Mouse (Mus musculus): ENCODE data around the gene Cmtm8. TPM values are rescaled to one million over a fixed set of nuclear protein-coding genes. Genes with fewer than 3 reads are reported as not detected.

The Cmtm8 gene
- polyA plus RNA-seq, 1 experiment = not detected

DNA sequence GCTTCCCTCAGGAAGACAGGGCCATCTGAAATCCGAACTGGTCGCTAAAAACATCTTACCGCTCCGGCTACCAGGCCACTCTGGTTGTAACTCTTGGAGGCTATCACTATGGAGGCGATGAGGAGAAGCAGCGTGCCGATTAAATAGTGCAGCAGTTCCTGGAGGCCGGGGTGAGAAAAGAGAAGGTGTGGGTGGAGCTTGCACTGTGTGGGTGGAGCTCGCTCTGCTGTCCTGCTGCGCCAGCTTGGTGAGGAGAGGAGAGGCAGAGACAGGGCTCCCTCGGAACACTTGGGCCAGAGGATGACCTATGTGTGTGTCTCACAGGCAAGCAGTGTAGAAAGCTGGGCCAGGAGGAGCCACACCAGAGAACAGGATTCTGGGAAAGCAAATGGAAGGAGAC is 82.1 kb downstream of the Cmtm8 start:
- Histone ChIP-seq H3ac (ENCODE audit: control insufficient read depth, insufficient read length, low read depth) (no peak overlapping the region), H3K27me3 (ENCODE audit: control insufficient read depth, insufficient read depth, insufficient read length) (no peaks in the 10 kb centered on the region), H3K79me3 (ENCODE audit: low read depth) (no peaks in the 10 kb centered on the region), H3K79me2 (ENCODE audit: control insufficient read depth, insufficient read depth) (no peaks in the 10 kb centered on the region), H3K4me3 (ENCODE audit: insufficient read depth, poor library complexity, severe bottlenecking) (no peak overlapping the region), H3K36me3 (ENCODE audit: control insufficient read depth, insufficient read depth) (peaks cover 21% of the 10 kb centered on the region)
- TF ChIP-seq USF1 (IDR thresholded peaks at IDR 0.05; ENCODE audit: low read depth) (no peak), CEBPB (IDR thresholded peaks at IDR 0.05; ENCODE audit: low read depth) (no peak), CTCF (IDR thresholded peaks at IDR 0.05; ENCODE audit: control insufficient read depth, insufficient read depth, insufficient read length) (no peak)

DNA sequence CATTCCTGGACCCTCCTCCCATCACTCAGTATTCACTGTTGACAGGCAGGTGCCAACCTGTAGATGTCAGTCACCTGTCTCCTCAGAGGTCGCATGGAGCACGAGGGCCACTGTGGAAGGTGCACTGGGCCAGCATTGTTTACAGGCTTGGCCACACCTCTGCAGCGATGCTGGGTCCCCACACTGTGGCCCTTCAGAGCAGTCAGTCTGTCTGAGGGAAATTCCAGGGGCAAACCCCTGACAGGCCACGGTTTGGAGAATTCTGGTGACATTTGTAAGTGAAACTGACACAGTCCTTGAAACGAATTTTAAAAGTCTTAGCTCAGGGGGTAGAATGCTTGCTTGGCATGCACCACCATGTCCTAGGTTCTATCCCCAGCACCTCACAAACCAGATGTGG is 83.6 kb downstream of the Cmtm8 start:
- Histone ChIP-seq H3K4me3 (ENCODE audit: insufficient read depth, poor library complexity, severe bottlenecking) (no peak overlapping the region), H3ac (ENCODE audit: control insufficient read depth, insufficient read length, low read depth) (no peak overlapping the region), H3K79me2 (ENCODE audit: control insufficient read depth, insufficient read depth) (no peaks in the 10 kb centered on the region), H3K36me3 (ENCODE audit: control insufficient read depth, insufficient read depth) (peaks cover 21% of the 10 kb centered on the region), H3K27me3 (ENCODE audit: control insufficient read depth, insufficient read depth, insufficient read length) (no peaks in the 10 kb centered on the region), H3K79me3 (ENCODE audit: low read depth) (no peaks in the 10 kb centered on the region)
- no peak for TF ChIP-seq MYOD1 (IDR thresholded peaks at IDR 0.05; ENCODE audit: control insufficient read depth, insufficient read length, low read depth)

DNA sequence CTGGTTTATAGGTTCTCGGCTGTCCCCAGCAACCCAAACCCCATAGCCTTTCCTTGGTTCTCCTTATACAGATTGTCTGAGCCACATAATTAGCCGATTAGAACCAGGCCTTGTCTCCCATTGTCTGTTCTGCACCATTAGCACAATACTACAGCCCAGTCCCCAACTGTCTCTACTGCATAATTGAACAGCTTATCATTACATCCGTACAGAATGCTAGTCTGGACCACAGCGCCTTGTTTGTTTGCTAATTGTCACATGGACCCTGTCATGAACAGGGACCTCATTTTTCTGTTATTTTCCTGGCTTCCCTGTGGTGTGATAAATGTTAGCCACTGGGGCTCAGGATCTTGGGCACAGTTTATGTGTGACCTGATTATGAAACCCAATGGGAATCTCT is 84.1 kb downstream of the Cmtm8 start:
- no peak overlapping the region for H3ac ChIP-seq (ENCODE audit: control insufficient read depth, insufficient read length, low read depth)
- no peaks in the 10 kb centered on the region for H3K79me3 ChIP-seq (ENCODE audit: low read depth)
- H3K27me3 ChIP-seq (ENCODE audit: control insufficient read depth, insufficient read depth, insufficient read length) = no peaks in the 10 kb centered on the region
- no peak for TF ChIP-seq MYOG (IDR thresholded peaks at IDR 0.05; ENCODE audit: control insufficient read depth, extremely low read depth, insufficient read length)
- TF ChIP-seq USF1 (IDR thresholded peaks at IDR 0.05; ENCODE audit: low read depth) = no peak
- TF ChIP-seq MAX (IDR thresholded peaks at IDR 0.05) = no peak
- no peak for TF ChIP-seq CTCF (IDR thresholded peaks at IDR 0.05; ENCODE audit: control insufficient read depth, insufficient read depth, insufficient read length)
- TF ChIP-seq FOSL1 (IDR thresholded peaks at IDR 0.05; ENCODE audit: insufficient read depth, low read length, poor library complexity, severe bottlenecking) = no peak
- TF ChIP-seq MYOD1 (IDR thresholded peaks at IDR 0.05; ENCODE audit: control insufficient read depth, insufficient read length, low read depth) = no peak
- TF ChIP-seq CEBPB (IDR thresholded peaks at IDR 0.05; ENCODE audit: low read depth) = no peak
- no peaks in the 10 kb centered on the region for H3K79me2 ChIP-seq (ENCODE audit: control insufficient read depth, insufficient read depth)
- H3K4me3 ChIP-seq (ENCODE audit: insufficient read depth, poor library complexity, severe bottlenecking) = no peak overlapping the region
- peaks cover 21% of the 10 kb centered on the region for H3K36me3 ChIP-seq (ENCODE audit: control insufficient read depth, insufficient read depth)

DNA sequence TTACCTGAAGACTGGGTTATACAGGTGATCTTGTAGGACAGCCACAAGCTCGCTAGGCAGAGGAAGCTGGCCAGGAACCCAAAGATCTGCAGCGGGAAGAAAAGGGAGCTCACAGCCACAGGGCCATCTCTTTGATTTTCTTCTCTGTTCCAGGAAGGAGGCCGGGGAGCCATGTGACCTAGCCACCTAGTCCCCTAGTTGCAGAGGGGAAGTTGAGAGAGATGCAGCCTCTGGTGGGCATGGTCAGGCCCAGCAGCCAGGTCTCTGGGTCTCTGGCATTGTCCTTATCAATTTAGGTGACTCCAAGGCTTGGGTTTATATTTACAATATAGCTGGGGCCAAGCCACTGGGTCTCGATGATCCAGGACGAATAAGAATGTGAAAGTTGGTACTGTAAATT is 85.2 kb downstream of the Cmtm8 start:
- Histone ChIP-seq H3K79me3 (ENCODE audit: low read depth) (no peaks in the 10 kb centered on the region), H3ac (ENCODE audit: control insufficient read depth, insufficient read length, low read depth) (no peak overlapping the region), H3K27me3 (ENCODE audit: control insufficient read depth, insufficient read depth, insufficient read length) (no peaks in the 10 kb centered on the region), H3K4me3 (ENCODE audit: insufficient read depth, poor library complexity, severe bottlenecking) (no peak overlapping the region), H3K36me3 (ENCODE audit: control insufficient read depth, insufficient read depth) (peaks cover 21% of the 10 kb centered on the region), H3K79me2 (ENCODE audit: control insufficient read depth, insufficient read depth) (no peaks in the 10 kb centered on the region)
- TF ChIP-seq MYOG (IDR thresholded peaks at IDR 0.05; ENCODE audit: control insufficient read depth, extremely low read depth, insufficient read length) (no peak), FOSL1 (IDR thresholded peaks at IDR 0.05; ENCODE audit: insufficient read depth, low read length, poor library complexity, severe bottlenecking) (no peak), MAX (IDR thresholded peaks at IDR 0.05) (no peak), CTCF (IDR thresholded peaks at IDR 0.05; ENCODE audit: control insufficient read depth, insufficient read depth, insufficient read length) (no peak), MYOD1 (IDR thresholded peaks at IDR 0.05; ENCODE audit: control insufficient read depth, insufficient read length, low read depth) (no peak), CEBPB (IDR thresholded peaks at IDR 0.05; ENCODE audit: low read depth) (no peak), USF1 (IDR thresholded peaks at IDR 0.05; ENCODE audit: low read depth) (no peak)

DNA sequence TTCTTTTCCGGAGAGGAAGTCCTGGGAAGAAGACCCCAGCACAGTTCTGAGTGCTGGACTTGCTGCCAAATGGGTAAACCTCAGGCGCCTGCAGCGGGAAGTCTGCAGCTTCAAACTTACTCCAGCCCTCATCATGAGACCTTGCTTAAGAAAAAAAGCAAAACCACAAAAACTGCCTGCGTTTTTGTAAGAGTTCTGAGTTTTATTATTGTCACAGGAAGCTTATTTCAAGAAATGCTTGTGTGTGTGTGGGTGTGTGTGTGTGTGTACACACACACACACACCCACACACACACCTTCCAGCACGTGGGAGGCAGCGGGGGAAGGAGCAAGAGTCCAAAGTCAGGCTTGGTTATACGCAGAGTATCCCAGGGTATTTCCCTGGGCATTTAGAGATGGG is 85.7 kb downstream of the Cmtm8 start:
- Histone ChIP-seq H3ac (ENCODE audit: control insufficient read depth, insufficient read length, low read depth) (no peak overlapping the region), H3K79me2 (ENCODE audit: control insufficient read depth, insufficient read depth) (no peaks in the 10 kb centered on the region), H3K4me3 (ENCODE audit: insufficient read depth, poor library complexity, severe bottlenecking) (no peak overlapping the region), H3K36me3 (ENCODE audit: control insufficient read depth, insufficient read depth) (peaks cover 21% of the 10 kb centered on the region), H3K27me3 (ENCODE audit: control insufficient read depth, insufficient read depth, insufficient read length) (no peaks in the 10 kb centered on the region), H3K79me3 (ENCODE audit: low read depth) (no peaks in the 10 kb centered on the region)
- TF ChIP-seq MAX (IDR thresholded peaks at IDR 0.05) = no peak
- TF ChIP-seq CEBPB (IDR thresholded peaks at IDR 0.05; ENCODE audit: low read depth) = no peak
- TF ChIP-seq MYOG (IDR thresholded peaks at IDR 0.05; ENCODE audit: control insufficient read depth, extremely low read depth, insufficient read length) = no peak
- no peak for TF ChIP-seq CTCF (IDR thresholded peaks at IDR 0.05; ENCODE audit: control insufficient read depth, insufficient read depth, insufficient read length)
- TF ChIP-seq MYOD1 (IDR thresholded peaks at IDR 0.05; ENCODE audit: control insufficient read depth, insufficient read length, low read depth) = no peak
- no peak for TF ChIP-seq FOSL1 (IDR thresholded peaks at IDR 0.05; ENCODE audit: insufficient read depth, low read length, poor library complexity, severe bottlenecking)
- no peak for TF ChIP-seq USF1 (IDR thresholded peaks at IDR 0.05; ENCODE audit: low read depth)

DNA sequence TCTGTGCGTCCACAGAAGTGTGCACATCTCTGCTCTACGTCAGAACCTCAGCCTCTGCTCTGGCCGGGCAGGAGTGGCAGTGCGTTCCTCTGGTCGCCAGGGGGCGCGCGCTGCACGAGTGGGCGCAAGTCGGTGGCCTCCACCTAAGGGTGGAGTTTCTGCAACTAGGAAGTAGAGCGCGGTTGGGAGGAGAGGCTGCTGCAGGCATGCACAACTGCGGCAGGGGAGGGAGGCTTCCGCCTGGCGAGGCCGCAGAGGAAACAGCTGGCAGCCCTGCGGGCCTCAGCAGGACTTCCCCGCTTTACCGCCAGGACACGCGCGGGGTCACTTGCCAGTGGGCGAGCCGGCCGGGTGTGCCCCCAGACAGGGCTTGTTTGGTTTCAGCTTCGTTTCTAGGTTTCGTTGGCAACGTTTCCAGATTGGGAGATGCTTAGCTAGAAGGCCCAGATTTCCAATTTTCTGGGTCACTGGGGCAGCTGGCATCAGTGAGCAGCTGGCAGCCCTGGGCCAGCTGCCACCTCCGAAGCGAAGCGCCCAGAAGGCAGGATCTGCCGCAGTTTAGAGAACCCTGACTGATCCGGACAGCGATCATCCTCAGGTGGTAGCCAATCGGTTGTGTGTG is 91.0 kb downstream of the Cmtm8 start:
- Histone ChIP-seq H3K36me3 (ENCODE audit: control insufficient read depth, insufficient read depth) (peaks cover 3% of the 10 kb centered on the region), H3K27me3 (ENCODE audit: control insufficient read depth, insufficient read depth, insufficient read length) (no peaks in the 10 kb centered on the region), H3K4me3 (ENCODE audit: insufficient read depth, poor library complexity, severe bottlenecking) (peak overlapping the region; percentile 25), H3ac (ENCODE audit: control insufficient read depth, insufficient read length, low read depth) (peak overlapping the region; percentile 60), H3K79me2 (ENCODE audit: control insufficient read depth, insufficient read depth) (no peaks in the 10 kb centered on the region), H3K79me3 (ENCODE audit: low read depth) (no peaks in the 10 kb centered on the region)
- TF ChIP-seq CEBPB (IDR thresholded peaks at IDR 0.05; ENCODE audit: low read depth) (no peak), CTCF (IDR thresholded peaks at IDR 0.05; ENCODE audit: control insufficient read depth, insufficient read depth, insufficient read length) (peak; percentile 98), FOSL1 (IDR thresholded peaks at IDR 0.05; ENCODE audit: insufficient read depth, low read length, poor library complexity, severe bottlenecking) (no peak), USF1 (IDR thresholded peaks at IDR 0.05; ENCODE audit: low read depth) (no peak), MYOD1 (IDR thresholded peaks at IDR 0.05; ENCODE audit: control insufficient read depth, insufficient read length, low read depth) (peak; percentile 44), MYOG (IDR thresholded peaks at IDR 0.05; ENCODE audit: control insufficient read depth, extremely low read depth, insufficient read length) (no peak), MAX (IDR thresholded peaks at IDR 0.05) (peak; percentile 82)
